Mouse (Mus musculus): ENCODE measurements at regions not wholly inside any gene's neighbourhood (a gene's known extent, or its start where the extent isn't known, plus 50 kb on each side); places are given as distances from the start of the nearest gene placed in this dataset.

DNA sequence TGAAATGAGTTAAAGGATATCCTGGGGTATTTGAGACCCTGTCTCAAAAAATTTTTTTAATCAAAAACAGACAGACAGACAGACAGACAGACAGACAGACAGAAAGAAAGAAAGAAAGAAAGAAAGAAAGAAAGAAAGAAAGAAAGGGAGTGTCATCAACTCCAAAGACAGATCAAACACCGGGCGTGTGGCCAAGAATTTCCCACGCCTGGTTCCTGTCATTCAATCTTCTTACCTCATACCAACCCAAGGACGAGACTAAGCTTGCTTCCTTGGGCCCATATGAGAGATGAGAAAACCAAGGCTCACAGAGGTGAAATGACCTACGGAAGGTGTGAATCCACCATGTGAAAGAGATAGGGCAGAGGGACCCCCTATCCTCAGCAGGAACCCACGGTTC, 530.7 kb upstream of the Tbx3 start:
- Histone ChIP-seq H3K36me3 (ENCODE audit: insufficient read depth, low read length) (no peaks in the 10 kb centered on the region), H3K4me3 (replicated peaks; ENCODE audit: low read length) (no peak overlapping the region), H3K4me1 (replicated peaks; ENCODE audit: low read depth, low read length) (peaks cover 22% of the 10 kb centered on the region), H3K27me3 (ENCODE audit: insufficient read depth, low read length) (peaks cover 30% of the 10 kb centered on the region), H3K9me3 (ENCODE audit: low read length) (no peaks in the 10 kb centered on the region)
- no peak for TF ChIP-seq NANOG (IDR thresholded peaks at IDR 0.05; ENCODE audit: borderline replicate concordance, low read length)
- no peak for TF ChIP-seq POU5F1 (IDR thresholded peaks at IDR 0.05; ENCODE audit: borderline replicate concordance, low read length)
- no peak for TF ChIP-seq CTCF (conservative IDR thresholded peaks at IDR 0.05; ENCODE audit: low read length)

DNA sequence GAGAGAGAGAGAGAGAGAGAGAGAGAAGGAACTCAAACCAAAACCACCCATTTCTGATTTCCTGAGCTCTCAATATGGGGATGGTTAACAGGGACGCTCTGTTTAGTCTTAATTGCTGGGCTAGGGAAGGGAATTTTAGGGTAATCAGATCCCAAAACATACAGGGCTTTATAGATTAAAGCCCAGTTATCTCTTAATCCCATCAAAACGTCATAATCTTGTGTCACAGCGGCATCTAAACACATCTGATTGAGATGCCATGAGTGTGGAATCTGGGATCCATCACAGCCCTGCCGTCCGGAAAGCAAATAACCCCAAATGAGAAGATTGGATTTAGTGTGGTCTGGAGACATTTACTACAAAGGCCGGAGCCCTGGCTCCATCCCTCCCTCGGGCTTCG, 527.1 kb upstream of the Tbx3 start:
- no peak for TF ChIP-seq POU5F1 (IDR thresholded peaks at IDR 0.05; ENCODE audit: borderline replicate concordance, low read length)
- TF ChIP-seq CTCF (conservative IDR thresholded peaks at IDR 0.05; ENCODE audit: low read length), result no peak
- no peak for TF ChIP-seq NANOG (IDR thresholded peaks at IDR 0.05; ENCODE audit: borderline replicate concordance, low read length)
- Histone ChIP-seq H3K27me3 (ENCODE audit: insufficient read depth, low read length) (peaks cover 23% of the 10 kb centered on the region), H3K9me3 (ENCODE audit: low read length) (peaks cover 9% of the 10 kb centered on the region), H3K36me3 (ENCODE audit: insufficient read depth, low read length) (no peaks in the 10 kb centered on the region), H3K4me3 (replicated peaks; ENCODE audit: low read length) (no peak overlapping the region), H3K4me1 (replicated peaks; ENCODE audit: low read depth, low read length) (peaks cover 14% of the 10 kb centered on the region)

GRCm38 (mm10) chr5:119149389-119150185, 520.9 kb upstream of the Tbx3 start:
- no peak for TF ChIP-seq NANOG (IDR thresholded peaks at IDR 0.05; ENCODE audit: borderline replicate concordance, low read length)
- Histone ChIP-seq H3K4me3 (replicated peaks; ENCODE audit: low read length) (no peak overlapping the region), H3K9me3 (ENCODE audit: low read length) (peaks cover 15% of the 10 kb centered on the region), H3K27me3 (ENCODE audit: insufficient read depth, low read length) (peaks cover 7% of the 10 kb centered on the region), H3K4me1 (replicated peaks; ENCODE audit: low read depth, low read length) (no peaks in the 10 kb centered on the region), H3K36me3 (ENCODE audit: insufficient read depth, low read length) (no peaks in the 10 kb centered on the region)

- H3K4me1 ChIP-seq (replicated peaks; ENCODE audit: low read depth, low read length), result no peaks in the 10 kb centered on the region
- no peak for TF ChIP-seq POU5F1 (IDR thresholded peaks at IDR 0.05; ENCODE audit: borderline replicate concordance, low read length)
- TF ChIP-seq NANOG (IDR thresholded peaks at IDR 0.05; ENCODE audit: borderline replicate concordance, low read length), result no peak
- TF ChIP-seq CTCF (conservative IDR thresholded peaks at IDR 0.05; ENCODE audit: low read length), result no peak
- no peaks in the 10 kb centered on the region for H3K36me3 ChIP-seq (ENCODE audit: insufficient read depth, low read length)
- H3K9me3 ChIP-seq (ENCODE audit: low read length), result peaks cover 7% of the 10 kb centered on the region
- no peak overlapping the region for H3K4me3 ChIP-seq (replicated peaks; ENCODE audit: low read length)
- peaks cover 7% of the 10 kb centered on the region for H3K27me3 ChIP-seq (ENCODE audit: insufficient read depth, low read length)
Observed at GRCm38 (mm10) chr5:119153086-119153485, 517.4 kb upstream of the Tbx3 start.

- TF ChIP-seq NANOG (IDR thresholded peaks at IDR 0.05; ENCODE audit: borderline replicate concordance, low read length), result no peak
- peaks cover 7% of the 10 kb centered on the region for H3K9me3 ChIP-seq (ENCODE audit: low read length)
- H3K36me3 ChIP-seq (ENCODE audit: insufficient read depth, low read length), result no peaks in the 10 kb centered on the region
- H3K27me3 ChIP-seq (ENCODE audit: insufficient read depth, low read length), result peaks cover 3% of the 10 kb centered on the region; the same call in 1 of the 2 replicates
- H3K4me3 ChIP-seq (replicated peaks; ENCODE audit: low read length), result no peak overlapping the region
- H3K4me1 ChIP-seq (replicated peaks; ENCODE audit: low read depth, low read length), result no peaks in the 10 kb centered on the region
Observed at GRCm38 (mm10) chr5:119156638-119157037, 513.8 kb upstream of the Tbx3 start.

DNA sequence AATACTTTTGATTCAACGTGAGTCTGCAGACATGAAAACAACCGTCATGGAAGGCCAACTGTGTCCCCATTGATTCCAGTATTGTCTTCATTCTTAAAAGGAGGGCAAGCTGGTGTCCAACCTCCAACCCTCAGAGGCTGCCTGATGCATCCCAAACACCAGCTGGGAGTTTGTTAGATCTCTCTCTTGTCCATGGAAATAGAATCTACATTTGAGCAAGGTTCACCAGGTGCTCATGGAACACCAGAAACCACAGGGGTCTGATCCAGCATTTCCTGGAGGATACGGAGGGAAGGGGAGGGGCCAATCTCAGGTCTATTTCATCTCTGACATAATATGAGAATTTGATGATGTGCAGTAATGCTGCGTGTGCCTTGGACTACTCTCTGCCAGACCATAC, 512.3 kb upstream of the Tbx3 start:
- no peak for TF ChIP-seq NANOG (IDR thresholded peaks at IDR 0.05; ENCODE audit: borderline replicate concordance, low read length)
- TF ChIP-seq CTCF (conservative IDR thresholded peaks at IDR 0.05; ENCODE audit: low read length), result no peak
- TF ChIP-seq POU5F1 (IDR thresholded peaks at IDR 0.05; ENCODE audit: borderline replicate concordance, low read length), result no peak
- peaks cover 7% of the 10 kb centered on the region for H3K9me3 ChIP-seq (ENCODE audit: low read length)
- no peaks in the 10 kb centered on the region for H3K36me3 ChIP-seq (ENCODE audit: insufficient read depth, low read length)
- H3K4me1 ChIP-seq (replicated peaks; ENCODE audit: low read depth, low read length), result no peaks in the 10 kb centered on the region
- no peaks in the 10 kb centered on the region for H3K27me3 ChIP-seq (ENCODE audit: insufficient read depth, low read length)
- H3K4me3 ChIP-seq (replicated peaks; ENCODE audit: low read length), result no peak overlapping the region

DNA sequence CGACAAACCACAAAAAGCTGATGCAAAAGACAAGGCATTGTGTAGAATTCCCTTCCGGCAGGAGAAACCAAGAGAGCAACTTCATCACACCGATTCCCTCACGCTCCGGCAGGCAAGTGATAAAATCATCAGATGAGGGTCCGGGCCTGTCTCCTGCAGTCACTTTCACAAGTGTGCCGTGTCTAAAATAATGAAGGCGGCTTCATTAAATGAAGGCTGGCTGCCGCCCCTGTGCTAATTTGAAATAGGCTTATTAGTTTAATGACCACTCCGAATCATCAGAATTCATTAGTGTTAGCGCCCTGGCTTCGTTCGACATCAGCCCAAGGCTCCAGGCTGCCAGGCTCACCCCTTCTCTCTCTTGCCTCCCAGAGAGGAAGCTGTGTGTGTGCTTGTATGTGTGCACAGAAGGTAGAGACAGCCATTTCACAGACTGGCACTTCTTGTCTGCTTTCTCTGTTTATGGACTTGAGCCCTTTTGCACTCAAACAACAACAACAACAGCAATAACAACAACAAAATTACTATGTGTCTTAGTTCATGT, 508.3 kb upstream of the Tbx3 start:
- TF ChIP-seq CTCF (conservative IDR thresholded peaks at IDR 0.05; ENCODE audit: low read length) (no peak), NANOG (IDR thresholded peaks at IDR 0.05; ENCODE audit: borderline replicate concordance, low read length) (no peak), POU5F1 (IDR thresholded peaks at IDR 0.05; ENCODE audit: borderline replicate concordance, low read length) (no peak)
- H3K4me1 ChIP-seq (replicated peaks; ENCODE audit: low read depth, low read length), result no peaks in the 10 kb centered on the region
- H3K9me3 ChIP-seq (ENCODE audit: low read length), result no peaks in the 10 kb centered on the region
- H3K36me3 ChIP-seq (ENCODE audit: insufficient read depth, low read length), result no peaks in the 10 kb centered on the region
- no peak overlapping the region for H3K4me3 ChIP-seq (replicated peaks; ENCODE audit: low read length)
- H3K27me3 ChIP-seq (ENCODE audit: insufficient read depth, low read length), result 0 out of 2 replicates have a peak, but pooled peaks cover 2% of the 10 kb centered on the region

GRCm38 (mm10) chr5:119167718-119168117, 502.8 kb upstream of the Tbx3 start:
- Histone ChIP-seq H3K4me3 (replicated peaks; ENCODE audit: low read length) (no peak overlapping the region), H3K4me1 (replicated peaks; ENCODE audit: low read depth, low read length) (no peaks in the 10 kb centered on the region), H3K9me3 (ENCODE audit: low read length) (no peaks in the 10 kb centered on the region), H3K27me3 (ENCODE audit: insufficient read depth, low read length) (0 out of 2 replicates have a peak, but pooled peaks cover 2% of the 10 kb centered on the region), H3K36me3 (ENCODE audit: insufficient read depth, low read length) (no peaks in the 10 kb centered on the region)
- no peak for TF ChIP-seq CTCF (conservative IDR thresholded peaks at IDR 0.05; ENCODE audit: low read length)
- TF ChIP-seq NANOG (IDR thresholded peaks at IDR 0.05; ENCODE audit: borderline replicate concordance, low read length), result no peak
- TF ChIP-seq POU5F1 (IDR thresholded peaks at IDR 0.05; ENCODE audit: borderline replicate concordance, low read length), result no peak

DNA sequence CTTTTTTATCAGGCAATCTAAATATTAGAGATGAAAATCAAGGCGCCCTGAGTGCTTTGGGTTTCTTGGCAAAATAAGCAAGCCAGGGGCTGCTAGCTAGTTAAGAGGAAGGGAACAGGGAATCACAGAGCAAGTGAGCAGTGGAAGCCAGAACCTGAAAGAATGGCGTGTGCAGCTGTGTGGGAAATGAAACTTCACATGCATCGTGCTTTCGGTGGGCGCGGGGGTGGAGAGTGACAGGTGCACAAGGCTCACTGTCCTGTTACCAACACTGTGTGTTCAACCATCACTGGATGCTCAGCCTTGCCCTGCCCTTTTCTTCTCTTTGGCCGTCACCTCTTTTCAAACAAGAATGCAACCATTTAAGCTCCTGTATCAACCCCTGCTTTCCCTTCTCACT, 501.2 kb upstream of the Tbx3 start:
- TF ChIP-seq POU5F1 (IDR thresholded peaks at IDR 0.05; ENCODE audit: borderline replicate concordance, low read length) (no peak), NANOG (IDR thresholded peaks at IDR 0.05; ENCODE audit: borderline replicate concordance, low read length) (no peak), CTCF (conservative IDR thresholded peaks at IDR 0.05; ENCODE audit: low read length) (no peak)
- no peaks in the 10 kb centered on the region for H3K9me3 ChIP-seq (ENCODE audit: low read length)
- H3K27me3 ChIP-seq (ENCODE audit: insufficient read depth, low read length), result 0 out of 2 replicates have a peak, but pooled peaks cover 2% of the 10 kb centered on the region
- H3K36me3 ChIP-seq (ENCODE audit: insufficient read depth, low read length), result no peaks in the 10 kb centered on the region
- no peaks in the 10 kb centered on the region for H3K4me1 ChIP-seq (replicated peaks; ENCODE audit: low read depth, low read length)
- H3K4me3 ChIP-seq (replicated peaks; ENCODE audit: low read length), result no peak overlapping the region
